Mouse (Mus musculus): ENCODE results near the gene Wfdc6b. TPM values are rescaled to one million over a fixed set of nuclear protein-coding genes. Genes with fewer than 3 reads are reported as not detected.

The Wfdc6b gene
- polyA plus RNA-seq, 1 experiment = not detected

DNA sequence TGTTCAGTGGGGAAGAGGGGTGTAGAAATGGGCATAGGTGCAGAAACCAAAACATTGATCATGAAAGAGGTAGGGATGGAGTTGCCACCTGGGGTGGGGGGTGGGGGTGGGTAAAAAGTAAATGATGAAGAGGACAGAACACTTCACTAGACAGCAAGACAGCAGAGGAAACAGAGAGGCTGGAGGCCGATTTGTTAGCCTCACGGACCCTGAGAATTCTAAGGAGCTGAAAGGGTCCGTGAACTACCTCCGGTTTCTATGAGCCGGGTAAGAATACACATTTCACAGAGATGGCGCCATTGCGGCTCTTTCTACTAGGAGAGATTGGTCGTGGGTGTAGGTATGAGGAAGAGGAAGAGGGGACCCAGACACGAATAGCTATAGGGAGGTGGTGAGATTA, 43.2 kb downstream of the Wfdc6b start, which contains the start of gene Wfdc9:
Wfdc9 (minus strand) TSS at position 101 of the 400 bp plus-strand sequence.
- Histone ChIP-seq H3K27me3 (replicated peaks) (peaks cover 6% of the 10 kb centered on the region), H3K9me3 (no peaks in the 10 kb centered on the region), H3K36me3 (replicated peaks; ENCODE audit: low read length) (no peaks in the 10 kb centered on the region), H3K4me1 (peaks cover 7% of the 10 kb centered on the region), H3K4me3 (replicated peaks) (no peak within 1 kb of the TSS)
- TF ChIP-seq FLI1 (IDR thresholded peaks at IDR 0.05; ENCODE audit: low read length) = no peak
- TF ChIP-seq GATA1 (IDR thresholded peaks at IDR 0.05; ENCODE audit: borderline replicate concordance, low read length) = no peak

DNA sequence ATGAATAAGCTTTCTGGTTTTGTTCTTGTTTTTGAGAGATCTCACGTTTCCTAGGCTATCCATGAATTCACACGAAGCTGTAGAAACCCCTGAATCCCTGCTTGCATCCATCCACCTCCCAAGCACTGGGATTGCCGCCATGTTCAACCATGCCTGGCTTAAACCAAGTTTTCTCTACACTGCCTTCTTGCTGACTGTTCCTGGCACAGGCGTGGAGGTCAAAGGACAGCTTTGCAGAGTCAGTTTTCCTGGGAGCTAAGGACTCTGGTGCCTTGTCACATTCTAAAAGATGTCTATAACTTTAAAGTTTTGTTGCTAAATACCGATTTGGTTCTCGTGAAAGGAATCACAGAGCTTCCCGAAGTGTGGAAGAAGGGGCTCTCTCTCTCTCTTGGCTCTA, 51.5 kb downstream of the Wfdc6b start:
- Histone ChIP-seq H3K4me3 (replicated peaks) (no peak overlapping the region), H3K27me3 (replicated peaks) (no peaks in the 10 kb centered on the region)

More for the DNA sequence above, 51.5 kb downstream of the Wfdc6b start:
- Histone ChIP-seq H3K4me1 (no peaks in the 10 kb centered on the region), H3K36me3 (replicated peaks; ENCODE audit: low read length) (no peaks in the 10 kb centered on the region), H3K9me3 (peaks cover 17% of the 10 kb centered on the region)
- TF ChIP-seq FLI1 (IDR thresholded peaks at IDR 0.05; ENCODE audit: low read length) (no peak), GATA1 (IDR thresholded peaks at IDR 0.05; ENCODE audit: borderline replicate concordance, low read length) (no peak)

Other genes with a start within 250 kb of the Wfdc6b start
- 10.8 and 19.1 TPM in 2 replicates for gene Slpi, start 224.4 kb upstream of the Wfdc6b start, polyA plus RNA-seq (2012; ENCODE audit: insufficient read depth, low replicate concordance)
- 0.18 TPM in 1 of 2 replicates, not detected in the other for gene Rbpjl, start 210.4 kb upstream of the Wfdc6b start, polyA plus RNA-seq (2012; ENCODE audit: insufficient read depth, low replicate concordance)
- gene Matn4, start 208.4 kb upstream of the Wfdc6b start, polyA plus RNA-seq (2012; ENCODE audit: insufficient read depth, low replicate concordance) = not detected in 2 replicates
- 0.78 and 6.1 TPM in 2 replicates for gene Sdc4, start 169.6 kb upstream of the Wfdc6b start, polyA plus RNA-seq (2012; ENCODE audit: insufficient read depth, low replicate concordance)
- 63.1 and 105 TPM in 2 replicates for gene Sys1, start 156.6 kb upstream of the Wfdc6b start, polyA plus RNA-seq (2012; ENCODE audit: insufficient read depth, low replicate concordance)
- gene Gm20458, start 152.6 kb upstream of the Wfdc6b start, polyA plus RNA-seq (2012; ENCODE audit: insufficient read depth, low replicate concordance) = 2.4 TPM in 1 of 2 replicates, not detected in the other
- gene Trp53tg5, start 139.8 kb upstream of the Wfdc6b start, polyA plus RNA-seq (2012; ENCODE audit: insufficient read depth, low replicate concordance) = not detected in 2 replicates
- gene Dbndd2, start 127.4 kb upstream of the Wfdc6b start, polyA plus RNA-seq (2012; ENCODE audit: insufficient read depth, low replicate concordance) = 1.7 and 4.2 TPM in 2 replicates
- 103 and 177 TPM in 2 replicates for gene Pigt, start 116.0 kb upstream of the Wfdc6b start, polyA plus RNA-seq (2012; ENCODE audit: insufficient read depth, low replicate concordance)
- gene Wfdc2, start 51.1 kb upstream of the Wfdc6b start, polyA plus RNA-seq (2012; ENCODE audit: insufficient read depth, low replicate concordance) = 0.48 TPM in 1 of 2 replicates, not detected in the other
- not detected in 2 replicates for gene Spint3, start 40.1 kb upstream of the Wfdc6b start, polyA plus RNA-seq (2012; ENCODE audit: insufficient read depth, low replicate concordance)
- gene Wfdc6a, start 28.1 kb upstream of the Wfdc6b start, polyA plus RNA-seq (2012; ENCODE audit: insufficient read depth, low replicate concordance) = not detected in 2 replicates
- not detected in 2 replicates for gene Eppin, start 19.9 kb upstream of the Wfdc6b start, polyA plus RNA-seq (2012; ENCODE audit: insufficient read depth, low replicate concordance)
- 0.68 TPM in 1 of 2 replicates, not detected in the other for gene Wfdc8, start 104 bp downstream of the Wfdc6b start, polyA plus RNA-seq (2012; ENCODE audit: insufficient read depth, low replicate concordance)
- gene Wfdc16, start 25.3 kb downstream of the Wfdc6b start, polyA plus RNA-seq (2012; ENCODE audit: insufficient read depth, low replicate concordance) = not detected in 2 replicates
- gene Wfdc10, start 42.5 kb downstream of the Wfdc6b start, polyA plus RNA-seq (2012; ENCODE audit: insufficient read depth, low replicate concordance) = not detected in 2 replicates
- gene Wfdc9, start 43.1 kb downstream of the Wfdc6b start, polyA plus RNA-seq (2012; ENCODE audit: insufficient read depth, low replicate concordance) = not detected in 2 replicates
- not detected in 2 replicates for gene Wfdc11, start 60.6 kb downstream of the Wfdc6b start, polyA plus RNA-seq (2012; ENCODE audit: insufficient read depth, low replicate concordance)
- gene Wfdc13, start 71.6 kb downstream of the Wfdc6b start, polyA plus RNA-seq (2012; ENCODE audit: insufficient read depth, low replicate concordance) = not detected in 2 replicates
- not detected in 2 replicates for gene Spint4, start 85.0 kb downstream of the Wfdc6b start, polyA plus RNA-seq (2012; ENCODE audit: insufficient read depth, low replicate concordance)
- gene Spint5, start 101.8 kb downstream of the Wfdc6b start, polyA plus RNA-seq (2012; ENCODE audit: insufficient read depth, low replicate concordance) = not detected in 2 replicates
- gene Wfdc3, start 132.4 kb downstream of the Wfdc6b start, polyA plus RNA-seq (2012; ENCODE audit: insufficient read depth, low replicate concordance) = not detected in 2 replicates
- gene Dnttip1, start 132.5 kb downstream of the Wfdc6b start, polyA plus RNA-seq (2012; ENCODE audit: insufficient read depth, low replicate concordance) = 41.6 and 49.2 TPM in 2 replicates
- 43.1 and 121 TPM in 2 replicates for gene Ube2c, start 156.4 kb downstream of the Wfdc6b start, polyA plus RNA-seq (2012; ENCODE audit: insufficient read depth, low replicate concordance)
- not detected in 2 replicates for gene Tnnc2, start 166.4 kb downstream of the Wfdc6b start, polyA plus RNA-seq (2012; ENCODE audit: insufficient read depth, low replicate concordance)
- gene Snx21, start 172.3 kb downstream of the Wfdc6b start, polyA plus RNA-seq (2012; ENCODE audit: insufficient read depth, low replicate concordance) = 7.7 and 9.9 TPM in 2 replicates
- 63.1 and 87.6 TPM in 2 replicates for gene Acot8, start 191.4 kb downstream of the Wfdc6b start, polyA plus RNA-seq (2012; ENCODE audit: insufficient read depth, low replicate concordance)
- 0.40 TPM in 1 of 2 replicates, not detected in the other for gene Zswim3, start 191.6 kb downstream of the Wfdc6b start, polyA plus RNA-seq (2012; ENCODE audit: insufficient read depth, low replicate concordance)
- gene Zswim1, start 209.2 kb downstream of the Wfdc6b start, polyA plus RNA-seq (2012; ENCODE audit: insufficient read depth, low replicate concordance) = 13.3 and 15.6 TPM in 2 replicates
- not detected in 2 replicates for gene Spata25, start 215.0 kb downstream of the Wfdc6b start, polyA plus RNA-seq (2012; ENCODE audit: insufficient read depth, low replicate concordance)
- 135 and 694 TPM in 2 replicates for gene Ctsa, start 219.4 kb downstream of the Wfdc6b start, polyA plus RNA-seq (2012; ENCODE audit: insufficient read depth, low replicate concordance)
- 5.4 TPM in 1 of 2 replicates, not detected in the other for gene Neurl2, start 219.9 kb downstream of the Wfdc6b start, polyA plus RNA-seq (2012; ENCODE audit: insufficient read depth, low replicate concordance)
- 15.1 and 146 TPM in 2 replicates for gene Pltp, start 244.2 kb downstream of the Wfdc6b start, polyA plus RNA-seq (2012; ENCODE audit: insufficient read depth, low replicate concordance)